Mouse (Mus musculus) adrenal gland, postnatal 10 days (tissue): ENCODE data around the gene Pik3ca. TPM values are rescaled to one million over a fixed set of nuclear protein-coding genes. Genes with fewer than 3 reads are reported as not detected.
A peak's percentile ranks its signal among the peaks of the same experiment; 100 is the strongest.
"Not testable (repeated sequence)": the region's sequence is repeated elsewhere in the genome, so short reads cannot be mapped to it uniquely, and the experiment has no call there.

ENCODE experiments used
- DNase-seq: peaks from one replicate; pipeline ENCODE4 v3.0.0; 2021; ENCODE audit warnings: mixed read lengths
- total RNA-seq, 2 experiments: library from RNA; stranded (reverse); gene quantifications; 2 replicates each; pipeline ENCODE4 v1.2.3; 2021

Pik3ca gene
- total RNA-seq, 2 experiments from 2014 or later = 36.0 to 44.2 TPM

- no peak for DNase-seq
These were observed 4.1 kb downstream of the Pik3ca start for GRCm38 (mm10) chr3:32401591-32401990.

GRCm38 (mm10) chr3:32402990-32403885 is 5.8 kb downstream of the Pik3ca start:
- no peak for DNase-seq

- no peak for DNase-seq
These were observed 8.2 kb downstream of the Pik3ca start for GRCm38 (mm10) chr3:32405699-32406098.

GRCm38 (mm10) chr3:32406804-32407203 is 9.3 kb downstream of the Pik3ca start:
- DNase-seq = no peak

- DNase-seq = no peak
These were observed 11.4 kb downstream of the Pik3ca start for GRCm38 (mm10) chr3:32408811-32409273.

- no peak for DNase-seq
These were observed 15.1 kb downstream of the Pik3ca start for GRCm38 (mm10) chr3:32412502-32413044.

GRCm38 (mm10) chr3:32414381-32414780 is 16.9 kb downstream of the Pik3ca start:
- DNase-seq = no peak

GRCm38 (mm10) chr3:32415370-32416309 is 18.2 kb downstream of the Pik3ca start:
- no peak for DNase-seq

- DNase-seq = peak; percentile 36
These were observed 20.3 kb downstream of the Pik3ca start for GRCm38 (mm10) chr3:32417751-32418211.

GRCm38 (mm10) chr3:32419866-32420265 is 22.4 kb downstream of the Pik3ca start:
- DNase-seq = no peak

GRCm38 (mm10) chr3:32421115-32422054 is 23.9 kb downstream of the Pik3ca start:
- no peak for DNase-seq

- DNase-seq = no peak
These were observed 30.2 kb downstream of the Pik3ca start for GRCm38 (mm10) chr3:32427695-32428094.

GRCm38 (mm10) chr3:32428361-32428760 is 30.9 kb downstream of the Pik3ca start:
- DNase-seq = no peak

- DNase-seq = peak; percentile 53
These were observed 31.4 kb downstream of the Pik3ca start for GRCm38 (mm10) chr3:32428921-32429320.

GRCm38 (mm10) chr3:32429351-32429750 is 31.9 kb downstream of the Pik3ca start:
- DNase-seq = not testable (repeated sequence)

GRCm38 (mm10) chr3:32430394-32430793 is 32.9 kb downstream of the Pik3ca start:
- DNase-seq = no peak

- no peak for DNase-seq
These were observed 36.5 kb downstream of the Pik3ca start for GRCm38 (mm10) chr3:32434016-32434415.

GRCm38 (mm10) chr3:32436101-32436500 is 38.6 kb downstream of the Pik3ca start:
- no peak for DNase-seq

GRCm38 (mm10) chr3:32437297-32437696 is 39.8 kb downstream of the Pik3ca start:
- no peak for DNase-seq

- DNase-seq = no peak
These were observed 40.3 kb downstream of the Pik3ca start for GRCm38 (mm10) chr3:32437820-32438219.

GRCm38 (mm10) chr3:32438716-32439115 is 41.2 kb downstream of the Pik3ca start:
- DNase-seq = peak; percentile 19
